Mouse (Mus musculus): ENCODE measurements around the gene Tmem132b. TPM values are rescaled to one million over a fixed set of nuclear protein-coding genes. Genes with fewer than 3 reads are reported as not detected.

Gene Tmem132b
- polyA plus RNA-seq, 1 experiment, result not detected

GRCm38 (mm10) chr5:125792643-125793042, 261.1 kb downstream of the Tmem132b start:
- Histone ChIP-seq H3K4me1 (ENCODE audit: control insufficient read depth, insufficient read depth, low read length) (no peaks in the 10 kb centered on the region), H3K4me3 (ENCODE audit: insufficient read depth, low read depth, low read length) (no peak overlapping the region), H3K27ac (ENCODE audit: insufficient read depth, low read depth, low read length) (no peak overlapping the region), H3K36me3 (ENCODE audit: control insufficient read depth, insufficient read depth, low read length) (no peaks in the 10 kb centered on the region), H3K27me3 (replicated peaks; ENCODE audit: control insufficient read depth, insufficient read depth, low read length) (no peaks in the 10 kb centered on the region)
- no peak for DNase-seq
- WGBS, result 92% methylated on average over 1 of the region's 1 CpGs
- no peak for TF ChIP-seq CTCF (conservative IDR thresholded peaks at IDR 0.05; ENCODE audit: insufficient read depth, insufficient read length, low read depth, low read length)
- TF ChIP-seq POLR2A (IDR thresholded peaks at IDR 0.05; ENCODE audit: low read depth, low read length), result no peak

- WGBS, result 47% methylated on average over 1 of the region's 1 CpGs
- no peak for DNase-seq
- Histone ChIP-seq H3K4me1 (ENCODE audit: control insufficient read depth, insufficient read depth, low read length) (no peaks in the 10 kb centered on the region), H3K36me3 (ENCODE audit: control insufficient read depth, insufficient read depth, low read length) (no peaks in the 10 kb centered on the region), H3K27me3 (replicated peaks; ENCODE audit: control insufficient read depth, insufficient read depth, low read length) (no peaks in the 10 kb centered on the region), H3K4me3 (ENCODE audit: insufficient read depth, low read depth, low read length) (no peak overlapping the region), H3K27ac (ENCODE audit: insufficient read depth, low read depth, low read length) (no peak overlapping the region)
- TF ChIP-seq CTCF (conservative IDR thresholded peaks at IDR 0.05; ENCODE audit: insufficient read depth, insufficient read length, low read depth, low read length) (no peak), POLR2A (IDR thresholded peaks at IDR 0.05; ENCODE audit: low read depth, low read length) (no peak)
Observed at GRCm38 (mm10) chr5:125794318-125794717, 262.7 kb downstream of the Tmem132b start.

- no peak for DNase-seq
- TF ChIP-seq POLR2A (IDR thresholded peaks at IDR 0.05; ENCODE audit: low read depth, low read length), result no peak
- TF ChIP-seq CTCF (conservative IDR thresholded peaks at IDR 0.05; ENCODE audit: insufficient read depth, insufficient read length, low read depth, low read length), result no peak
- no peak overlapping the region for H3K27ac ChIP-seq (ENCODE audit: insufficient read depth, low read depth, low read length)
- H3K27me3 ChIP-seq (replicated peaks; ENCODE audit: control insufficient read depth, insufficient read depth, low read length), result no peaks in the 10 kb centered on the region
- H3K36me3 ChIP-seq (ENCODE audit: control insufficient read depth, insufficient read depth, low read length), result no peaks in the 10 kb centered on the region
- WGBS, result 41% methylated on average over 5 of the region's 5 CpGs
- no peaks in the 10 kb centered on the region for H3K4me1 ChIP-seq (ENCODE audit: control insufficient read depth, insufficient read depth, low read length)
- H3K4me3 ChIP-seq (ENCODE audit: insufficient read depth, low read depth, low read length), result no peak overlapping the region
Observed at GRCm38 (mm10) chr5:125799622-125800021, 268.0 kb downstream of the Tmem132b start.

- WGBS, result 12% methylated on average over 11 of the region's 11 CpGs
- TF ChIP-seq CTCF (conservative IDR thresholded peaks at IDR 0.05; ENCODE audit: insufficient read depth, insufficient read length, low read depth, low read length), result peak; percentile 29; the same call in 1 of the 2 replicates
- no peak for TF ChIP-seq POLR2A (IDR thresholded peaks at IDR 0.05; ENCODE audit: low read depth, low read length)
- no peak for DNase-seq
- Histone ChIP-seq H3K4me3 (ENCODE audit: insufficient read depth, low read depth, low read length) (no peak overlapping the region), H3K36me3 (ENCODE audit: control insufficient read depth, insufficient read depth, low read length) (no peaks in the 10 kb centered on the region), H3K4me1 (ENCODE audit: control insufficient read depth, insufficient read depth, low read length) (no peaks in the 10 kb centered on the region), H3K27me3 (replicated peaks; ENCODE audit: control insufficient read depth, insufficient read depth, low read length) (no peaks in the 10 kb centered on the region), H3K27ac (ENCODE audit: insufficient read depth, low read depth, low read length) (no peak overlapping the region)
Observed at GRCm38 (mm10) chr5:125800025-125800424, 268.5 kb downstream of the Tmem132b start.

- Histone ChIP-seq H3K27me3 (replicated peaks; ENCODE audit: control insufficient read depth, insufficient read depth, low read length) (no peaks in the 10 kb centered on the region), H3K4me3 (ENCODE audit: insufficient read depth, low read depth, low read length) (no peak overlapping the region), H3K27ac (ENCODE audit: insufficient read depth, low read depth, low read length) (no peak overlapping the region), H3K4me1 (ENCODE audit: control insufficient read depth, insufficient read depth, low read length) (no peaks in the 10 kb centered on the region), H3K36me3 (ENCODE audit: control insufficient read depth, insufficient read depth, low read length) (no peaks in the 10 kb centered on the region)
- no peak for DNase-seq
- TF ChIP-seq POLR2A (IDR thresholded peaks at IDR 0.05; ENCODE audit: low read depth, low read length), result no peak
- TF ChIP-seq CTCF (conservative IDR thresholded peaks at IDR 0.05; ENCODE audit: insufficient read depth, insufficient read length, low read depth, low read length), result no peak
- 78% methylated on average over 7 of the region's 7 CpGs for WGBS
Observed at GRCm38 (mm10) chr5:125802801-125803200, 271.2 kb downstream of the Tmem132b start.

- Histone ChIP-seq H3K27me3 (replicated peaks; ENCODE audit: control insufficient read depth, insufficient read depth, low read length) (no peaks in the 10 kb centered on the region), H3K27ac (ENCODE audit: insufficient read depth, low read depth, low read length) (no peak overlapping the region), H3K36me3 (ENCODE audit: control insufficient read depth, insufficient read depth, low read length) (no peaks in the 10 kb centered on the region), H3K4me3 (ENCODE audit: insufficient read depth, low read depth, low read length) (no peak overlapping the region), H3K4me1 (ENCODE audit: control insufficient read depth, insufficient read depth, low read length) (no peaks in the 10 kb centered on the region)
- 50% methylated on average over 5 of the region's 5 CpGs for WGBS
- TF ChIP-seq CTCF (conservative IDR thresholded peaks at IDR 0.05; ENCODE audit: insufficient read depth, insufficient read length, low read depth, low read length), result no peak
- no peak for TF ChIP-seq POLR2A (IDR thresholded peaks at IDR 0.05; ENCODE audit: low read depth, low read length)
- no peak for DNase-seq
Observed at GRCm38 (mm10) chr5:125805327-125805726, 273.8 kb downstream of the Tmem132b start.

- Histone ChIP-seq H3K4me1 (ENCODE audit: control insufficient read depth, insufficient read depth, low read length) (no peaks in the 10 kb centered on the region), H3K27ac (ENCODE audit: insufficient read depth, low read depth, low read length) (no peak overlapping the region), H3K4me3 (ENCODE audit: insufficient read depth, low read depth, low read length) (no peak overlapping the region), H3K27me3 (replicated peaks; ENCODE audit: control insufficient read depth, insufficient read depth, low read length) (no peaks in the 10 kb centered on the region), H3K36me3 (ENCODE audit: control insufficient read depth, insufficient read depth, low read length) (no peaks in the 10 kb centered on the region)
- WGBS, result 72% methylated on average over 5 of the region's 5 CpGs
- no peak for DNase-seq
- TF ChIP-seq CTCF (conservative IDR thresholded peaks at IDR 0.05; ENCODE audit: insufficient read depth, insufficient read length, low read depth, low read length) (no peak), POLR2A (IDR thresholded peaks at IDR 0.05; ENCODE audit: low read depth, low read length) (no peak)
Observed at GRCm38 (mm10) chr5:125807861-125808260, 276.3 kb downstream of the Tmem132b start.
